Mouse (Mus musculus): Measurements from ENCODE around the gene Magt1. TPM values are rescaled to one million over a fixed set of nuclear protein-coding genes. Genes with fewer than 3 reads are reported as not detected.
"Not testable (repeated sequence)": the region's sequence is repeated elsewhere in the genome, so short reads cannot be mapped to it uniquely, and the experiment has no call there.

Magt1 gene
- total RNA-seq, 1 experiment from 2014 or later: 50.5 TPM

DNA sequence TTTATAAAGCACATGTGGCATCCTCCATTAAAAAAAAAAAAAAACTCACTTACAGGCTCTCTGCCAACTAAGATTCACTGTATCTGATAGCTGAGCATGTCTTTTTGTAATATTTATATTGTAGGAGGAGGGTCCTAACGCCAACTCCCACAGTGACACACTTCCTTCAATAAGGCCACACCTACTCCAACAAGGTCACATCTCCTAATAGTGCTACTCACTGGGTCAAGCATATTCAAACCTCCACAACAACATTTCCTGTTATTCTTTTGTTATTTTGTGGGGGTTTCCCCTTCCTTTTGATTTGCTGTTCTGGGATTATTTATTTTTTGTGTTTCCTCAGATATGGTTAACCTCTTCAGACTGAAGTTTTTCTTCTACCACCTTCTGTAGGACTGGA lies 65.3 kb downstream of the Magt1 start:
- DNase-seq: no peak

DNA sequence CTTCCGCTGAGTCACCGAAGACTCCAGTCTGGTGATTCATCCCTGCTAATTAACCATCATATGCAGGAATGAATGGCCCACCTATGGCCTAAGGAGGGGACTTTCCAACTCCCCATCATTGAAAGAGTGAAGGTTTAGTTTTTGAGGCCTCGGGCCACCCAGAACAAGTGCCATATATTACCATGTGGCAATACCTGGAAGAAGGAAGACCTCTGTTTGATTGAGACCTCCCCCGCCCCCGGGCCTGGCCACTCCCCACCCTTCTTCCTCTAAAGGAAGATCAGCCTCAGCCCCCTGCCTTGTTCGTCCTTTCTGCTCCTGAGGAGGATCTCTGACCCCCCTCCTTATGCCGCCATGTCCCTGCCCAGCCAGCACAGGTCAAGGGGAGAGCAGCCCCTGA lies 72.5 kb downstream of the Magt1 start:
- no peak for DNase-seq

DNA sequence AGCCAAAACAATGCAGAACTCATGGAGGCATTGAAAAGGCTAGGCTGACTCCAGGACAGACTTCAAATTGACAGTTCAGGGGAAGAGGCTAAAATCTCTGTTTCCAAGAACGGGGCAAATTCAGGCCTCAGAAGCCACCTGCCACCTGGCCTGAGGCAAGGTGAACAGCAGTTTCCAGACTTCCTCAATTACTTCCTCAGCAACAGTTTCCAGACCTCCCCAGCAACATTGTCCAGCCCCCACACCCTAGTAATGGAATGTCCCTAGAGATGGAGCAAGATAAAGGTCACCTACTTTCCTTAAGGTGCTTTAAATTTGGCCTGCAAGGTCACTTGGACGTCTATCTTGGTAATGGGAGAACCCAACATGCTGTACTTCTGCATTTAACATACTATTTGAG lies 74.0 kb downstream of the Magt1 start:
- no peak for DNase-seq

- no peak for DNase-seq
Measured at GRCm38 (mm10) chrX:105934341-105934740, 77.4 kb downstream of the Magt1 start.

- no peak for DNase-seq
Measured at GRCm38 (mm10) chrX:105929478-105930038, 82.1 kb downstream of the Magt1 start.

- DNase-seq: peak; percentile 64
Measured at GRCm38 (mm10) chrX:105928861-105929477, 82.7 kb downstream of the Magt1 start, which contains the start of gene Atrx. Gene Atrx (minus strand): TSS chrX:105929403.

GRCm38 (mm10) chrX:105927941-105928860 lies 83.5 kb downstream of the Magt1 start:
- peak; percentile 39 for DNase-seq

DNA sequence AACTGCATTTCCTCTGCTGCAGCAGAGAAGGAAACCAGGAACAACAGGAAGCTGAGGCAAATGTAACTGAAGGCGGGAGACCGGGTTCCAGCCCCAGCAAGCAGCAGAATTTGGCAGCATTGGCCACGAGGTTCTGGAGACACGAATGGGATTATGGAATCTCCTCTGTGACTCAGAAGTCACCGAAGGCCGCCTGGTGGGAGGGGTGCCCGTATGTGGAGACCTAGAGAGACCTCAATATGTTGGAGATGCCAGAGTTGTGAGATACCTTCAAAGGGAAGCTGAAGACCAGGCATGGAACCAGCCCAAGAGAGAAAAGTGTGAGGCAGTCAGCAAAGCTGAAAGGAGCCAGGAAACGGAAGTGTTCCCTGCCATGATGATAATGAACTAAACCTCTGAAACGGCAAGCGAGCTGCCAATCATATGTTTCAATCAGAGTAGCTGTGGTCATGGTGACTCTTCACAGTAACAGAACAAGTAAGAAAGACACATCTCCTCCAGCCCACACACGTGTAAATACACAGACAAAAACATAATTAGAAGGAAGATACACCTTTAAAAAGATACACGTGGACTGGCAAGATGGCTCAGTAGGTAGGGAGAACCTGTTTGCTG lies 85.5 kb downstream of the Magt1 start:
- peak; percentile 42 for DNase-seq

DNA sequence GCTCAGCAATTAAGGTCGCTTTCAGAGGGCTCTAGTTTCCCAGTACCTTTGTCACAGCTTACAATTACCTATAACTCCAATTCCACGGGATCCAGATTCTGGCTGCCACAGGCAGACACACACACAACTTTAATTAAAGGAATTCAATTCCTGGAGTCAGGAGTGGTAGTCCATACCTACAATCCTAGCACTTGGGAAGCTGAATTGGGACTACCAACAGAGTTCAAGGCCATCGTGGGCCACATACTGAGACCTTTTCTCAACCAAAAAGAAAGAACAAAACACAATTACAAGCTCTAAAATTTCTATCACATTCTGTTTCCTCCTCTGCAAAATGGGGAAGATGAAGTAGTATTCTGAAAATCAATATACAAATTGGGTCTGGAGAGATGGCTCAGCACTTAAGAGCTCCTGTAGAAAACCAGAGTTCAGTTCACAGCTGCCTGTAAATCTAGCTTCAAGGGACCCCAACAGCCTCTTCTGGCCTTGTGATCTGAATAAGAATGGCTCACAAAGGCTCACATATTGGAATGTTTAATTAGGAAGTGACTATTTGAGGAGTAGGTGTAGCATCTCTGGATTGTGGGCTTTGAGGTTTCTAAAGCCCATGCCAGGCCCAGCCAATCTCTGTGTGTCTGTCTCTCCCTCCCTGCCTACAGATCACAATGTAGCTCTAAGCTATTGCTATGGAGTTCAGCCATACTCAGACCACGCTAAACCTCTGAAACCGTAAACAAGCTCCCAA lies 87.2 kb downstream of the Magt1 start:
- no peak for DNase-seq

- no peak for DNase-seq
Measured at GRCm38 (mm10) chrX:105923896-105924295, 87.8 kb downstream of the Magt1 start.

DNA sequence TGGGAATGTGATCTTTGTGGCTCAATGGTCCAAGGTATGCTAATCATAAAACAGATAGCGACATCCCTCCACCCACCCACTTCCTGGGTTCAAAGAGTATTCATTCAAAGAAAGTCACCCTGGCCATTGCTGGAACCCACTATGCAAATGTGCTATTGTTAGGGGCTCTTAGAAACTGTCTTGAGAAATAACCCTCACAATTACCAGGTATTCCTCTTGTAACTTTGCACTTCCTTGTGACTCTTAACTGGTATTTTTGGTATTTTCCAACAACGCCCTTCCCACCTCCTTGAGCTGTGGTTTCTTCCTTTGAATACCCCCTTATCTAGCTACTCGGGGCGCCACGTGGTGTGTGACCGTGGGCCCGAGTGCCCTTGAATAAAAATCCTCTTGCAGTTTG lies 88.7 kb downstream of the Magt1 start:
- DNase-seq: not testable (repeated sequence)

DNA sequence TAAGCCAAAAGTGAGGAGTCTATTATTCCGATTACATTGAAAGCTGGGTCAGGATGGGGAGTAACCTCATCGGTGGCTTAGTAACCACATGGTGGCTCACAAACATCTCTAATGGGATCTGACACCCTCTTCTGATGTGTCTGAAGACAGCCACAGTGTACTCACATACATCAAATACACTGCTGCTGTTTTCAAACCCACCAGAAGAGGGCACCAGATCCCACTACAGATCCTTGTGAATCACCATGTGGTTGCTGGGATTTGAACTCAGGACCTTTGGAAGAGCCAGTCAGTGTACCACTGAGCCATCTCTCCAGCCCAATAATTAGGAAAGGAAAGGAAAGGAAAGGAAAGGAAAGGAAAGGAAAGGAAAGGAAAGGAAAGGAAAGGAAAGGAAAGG lies 90.3 kb downstream of the Magt1 start:
- DNase-seq: peak; percentile 7

Other genes with a start within 250 kb of the Magt1 start
- gene Fgf16, start 247.6 kb downstream of the Magt1 start, total RNA-seq (2021): not detected in 2 replicates
- gene Atrx, start 82.5 kb downstream of the Magt1 start, total RNA-seq (2021): 146 and 148 TPM in 2 replicates
- 355 and 360 TPM in 2 replicates for gene Cox7b, start 3.8 kb upstream of the Magt1 start, total RNA-seq (2021)
- 43.6 and 44.9 TPM in 2 replicates for gene Atp7a, start 15.4 kb upstream of the Magt1 start, total RNA-seq (2021)
- 1.1 and 1.3 TPM in 2 replicates for gene Tlr13, start 131.3 kb upstream of the Magt1 start, total RNA-seq (2021)
- 218 and 234 TPM in 2 replicates for gene Pgk1, start 175.2 kb upstream of the Magt1 start, total RNA-seq (2021)
- gene Taf9b, start 209.3 kb upstream of the Magt1 start, total RNA-seq (2021): 16.4 and 16.8 TPM in 2 replicates
- gene Fnd3c2, start 243.5 kb upstream of the Magt1 start, total RNA-seq (2021): not detected in 2 replicates

All from adrenal gland, postnatal 25 days (tissue).